Mouse (Mus musculus) limb, embryonic 14.5 days (tissue): ENCODE results near the gene Akt1. TPM values are rescaled to one million over a fixed set of nuclear protein-coding genes. Genes with fewer than 3 reads are reported as not detected.

Experiments used
- ATAC-seq: fragments of 200-750 bp; cut with Nextera tagmentation; 2 replicates; pipeline ENCODE4 v1.8.0; 2017; ENCODE audit warnings: low read depth, moderate number of reproducible peaks, moderate TSS enrichment; ENCODE audit not compliant: low FRiP score
- DNase-seq: peaks from one replicate; pipeline ENCODE4 v3.0.0-alpha.2; 2015; ENCODE audit warnings: low spot score
- H3K27ac ChIP-seq: fragments of 300-500 bp; sonication (generic); replicated peaks from 2 replicates; pipeline ENCODE4 v1.5.1; 2014; ENCODE audit warnings: low read depth, mild to moderate bottlenecking, low read length, moderate library complexity, mixed read lengths
- H3K27me3 ChIP-seq: fragments of 300-500 bp; sonication (generic); 2 replicates; pipeline ENCODE4 v1.6.1; 2014; ENCODE audit warnings: low read length, mixed read lengths; ENCODE audit not compliant: control insufficient read depth, insufficient read depth
- H3K36me3 ChIP-seq: fragments of 300-500 bp; sonication (generic); 2 replicates; pipeline ENCODE4 v1.6.1; 2014; ENCODE audit warnings: mild to moderate bottlenecking, low read length, moderate library complexity, mixed read lengths; ENCODE audit not compliant: control insufficient read depth, insufficient read depth
- H3K4me1 ChIP-seq: fragments of 300-500 bp; sonication (generic); 2 replicates; pipeline ENCODE4 v1.6.1; 2014; ENCODE audit warnings: antibody characterized with exemption, low read length, mixed read lengths; ENCODE audit not compliant: control insufficient read depth, insufficient read depth
- H3K4me2 ChIP-seq: fragments of 300-500 bp; sonication (generic); replicated peaks from 2 replicates; pipeline ENCODE4 v1.6.1; 2014; ENCODE audit warnings: low read depth, mild to moderate bottlenecking, low read length, moderate library complexity; ENCODE audit not compliant: severe bottlenecking
- H3K4me3 ChIP-seq: fragments of 300-500 bp; sonication (generic); replicated peaks from 2 replicates; pipeline ENCODE4 v1.5.1; 2014; ENCODE audit warnings: low read length
- H3K9ac ChIP-seq: fragments of 300-500 bp; sonication (generic); 2 replicates; pipeline ENCODE4 v1.6.1; 2014; ENCODE audit warnings: mild to moderate bottlenecking, low read depth, low read length, moderate library complexity; ENCODE audit not compliant: severe bottlenecking
- H3K9me3 ChIP-seq: fragments of 300-500 bp; sonication (generic); 2 replicates; pipeline ENCODE4 v1.6.1; 2016; ENCODE audit warnings: low read length; ENCODE audit not compliant: control insufficient read depth
- POLR2A ChIP-seq: fragments of 200-500 bp; IDR thresholded peaks from 2 replicates; pipeline ENCODE4 v1.8.0; 2012; ENCODE audit warnings: inconsistent platforms, mild to moderate bottlenecking, moderate library complexity, borderline replicate concordance; ENCODE audit not compliant: insufficient read depth, insufficient read length; ENCODE audit errors: extremely low read depth
- WGBS: fragments of 180-500 bp; shearing (Covaris S2); extraction: QIAGEN DNeasy Blood & Tissue Kit; methylation state at CpG from one replicate; pipeline ENCODE4 v1.1.7; 2014; 5-methylcytosine and 5-hydroxymethylcytosine counted together
- polyA plus RNA-seq, 2 experiments: library from polyadenylated mRNA; depleted of rRNA in 1 of 2; stranded (reverse) in 1 of 2; unstranded in 1 of 2; fragments of >200 nt; fragmentation: Nextera tagmentation in 1 of 2; extraction: Ambion mirVana in 1 of 2; gene quantifications; 2 replicates each; pipeline versions ENCODE4 v1.2.1 to v1.2.3; 2012 to 2014

Gene Akt1
- polyA plus RNA-seq, 2 experiments = 148 to 305 TPM

GRCm38 (mm10) chr12:112628928-112629721, 45.6 kb downstream of the Akt1 start:
- Histone ChIP-seq H3K9ac (peak overlapping the region; percentile 29; the same call in 1 of the 2 replicates), H3K4me3 (peak overlapping the region; percentile 21), H3K27me3 (no peaks in the 10 kb centered on the region), H3K9me3 (no peaks in the 10 kb centered on the region), H3K4me2 (peak overlapping the region; percentile 50), H3K27ac (no peak overlapping the region; the same call in 1 of the 2 replicates), H3K36me3 (no peaks in the 10 kb centered on the region), H3K4me1 (peaks cover 11% of the 10 kb centered on the region)
- peak; percentile 83 for ATAC-seq
- TF ChIP-seq POLR2A = no peak
- peak; percentile 53 for DNase-seq
- 33% methylated on average over 19 of the region's 19 CpGs for WGBS

GRCm38 (mm10) chr12:112628197-112628596, 46.5 kb downstream of the Akt1 start:
- Histone ChIP-seq H3K27ac (no peak overlapping the region), H3K36me3 (no peaks in the 10 kb centered on the region), H3K4me3 (no peak overlapping the region), H3K9me3 (no peaks in the 10 kb centered on the region), H3K4me2 (no peak overlapping the region), H3K4me1 (peaks cover 11% of the 10 kb centered on the region), H3K27me3 (no peaks in the 10 kb centered on the region), H3K9ac (0 out of 2 replicates have a peak overlapping the region, but pooled peaks have one; percentile 29)
- TF ChIP-seq POLR2A = no peak
- 90% methylated on average over 6 of the region's 6 CpGs for WGBS
- ATAC-seq (no peak), DNase-seq (no peak)

- no peak for DNase-seq
- Histone ChIP-seq H3K36me3 (no peaks in the 10 kb centered on the region), H3K9ac (no peak overlapping the region), H3K9me3 (no peaks in the 10 kb centered on the region), H3K4me1 (peaks cover 11% of the 10 kb centered on the region), H3K4me3 (no peak overlapping the region), H3K27me3 (no peaks in the 10 kb centered on the region), H3K4me2 (no peak overlapping the region), H3K27ac (no peak overlapping the region)
- WGBS = 56% methylated on average over 7 of the region's 7 CpGs
- no peak for TF ChIP-seq POLR2A
- ATAC-seq = no peak
Observed at GRCm38 (mm10) chr12:112627097-112627881, 47.4 kb downstream of the Akt1 start.

- H3K9me3 ChIP-seq = no peaks in the 10 kb centered on the region
Observed at GRCm38 (mm10) chr12:112626455-112626854, 48.2 kb downstream of the Akt1 start.

GRCm38 (mm10) chr12:112625700-112626099, 49.0 kb downstream of the Akt1 start:
- H3K36me3 ChIP-seq = no peaks in the 10 kb centered on the region
- 91% methylated on average over 4 of the region's 4 CpGs for WGBS
- no peak overlapping the region for H3K27ac ChIP-seq
- H3K9me3 ChIP-seq = no peaks in the 10 kb centered on the region
- DNase-seq (no peak), ATAC-seq (no peak)
- H3K4me3 ChIP-seq = no peak overlapping the region
- H3K4me1 ChIP-seq = peaks cover 11% of the 10 kb centered on the region
- H3K27me3 ChIP-seq = peaks cover 2% of the 10 kb centered on the region; the same call in 1 of the 2 replicates
- no peak overlapping the region for H3K9ac ChIP-seq
- no peak for TF ChIP-seq POLR2A
- H3K4me2 ChIP-seq = no peak overlapping the region

More at GRCm38 (mm10) chr12:112626455-112626854, 48.2 kb downstream of the Akt1 start:
- ATAC-seq (no peak), DNase-seq (no peak)
- Histone ChIP-seq H3K27me3 (no peaks in the 10 kb centered on the region), H3K4me3 (no peak overlapping the region), H3K4me1 (peaks cover 11% of the 10 kb centered on the region), H3K9ac (no peak overlapping the region), H3K36me3 (no peaks in the 10 kb centered on the region), H3K4me2 (no peak overlapping the region), H3K27ac (no peak overlapping the region)
- TF ChIP-seq POLR2A = no peak
- WGBS = 60% methylated on average over 6 of the region's 6 CpGs
